In genomic region chr12:97156499-97157110, GRCm38 (mm10) we compare ENCODE assay signal across 18 mouse cellular contexts.
A peak's percentile ranks its signal among the peaks of the same experiment; 100 is the strongest.
DNase-seq lines count a peak whose midpoint lies in the region; ATAC-seq lines count a peak whose summit lies in the region.
"Had no signal": no experiment of that assay in that cellular context is flagged by ENCODE, and none has a peak within 500 bp of the region (broad histone marks: within the 10 kb centered on the region; RNA-seq: fewer than 3 reads in every experiment).

No protein-coding gene starts in this region.

- WGBS in forebrain, embryonic 15.5 days, result 52% methylated on average over 3 of the region's 3 CpGs
- 81% methylated on average over 3 of the region's 3 CpGs for WGBS in forebrain, embryonic 11.5 days
- WGBS in forebrain, embryonic 16.5 days, result 49% methylated on average over 3 of the region's 3 CpGs

- no peak overlapping the region for H3K9ac ChIP-seq in forebrain, embryonic 15.5 days (replicated peaks)
- no peak overlapping the region for H3K9ac ChIP-seq in forebrain, embryonic 11.5 days (ENCODE audit: low read length)
- no peak overlapping the region for H3K9ac ChIP-seq in forebrain, embryonic 16.5 days (replicated peaks; ENCODE audit: low read depth, low read length)
- H3K9ac ChIP-seq: lung, embryonic 15.5 days had no signal

- no peaks in the 10 kb centered on the region for H3K4me1 ChIP-seq in forebrain, embryonic 15.5 days
- no peaks in the 10 kb centered on the region for H3K4me1 ChIP-seq in forebrain, embryonic 11.5 days (replicated peaks; ENCODE audit: control insufficient read depth, insufficient read depth, low read length)
- H3K4me1 ChIP-seq in forebrain, embryonic 16.5 days (replicated peaks; ENCODE audit: control insufficient read depth, insufficient read depth, low read length), result no peaks in the 10 kb centered on the region
- H3K4me1 ChIP-seq: heart, embryonic 10.5 days; lung, embryonic 15.5 days; megakaryocyte, embryonic 14.5 days had no signal

- H3K27ac ChIP-seq in forebrain, embryonic 15.5 days (replicated peaks), result no peak overlapping the region; the same call in 1 of the 2 replicates
- no peak overlapping the region for H3K27ac ChIP-seq in forebrain, embryonic 11.5 days (ENCODE audit: low read depth, low read length)
- H3K27ac ChIP-seq in forebrain, embryonic 16.5 days (ENCODE audit: low read length), result no peak overlapping the region
- H3K27ac ChIP-seq: heart, embryonic 10.5 days; lung, embryonic 15.5 days had no signal

- DNase-seq in forebrain, embryonic 11.5 days (ENCODE audit: low spot score), result no peak
- DNase-seq in layer of hippocampus, adult 18-20 months (ENCODE audit: low spot score in 2 of 2), result peak; percentile 48 to 70
- no peak for DNase-seq in layer of hippocampus, postnatal 10 days (ENCODE audit: low spot score in 2 of 2)
- DNase-seq in mesoderm, embryonic 11.5 days (ENCODE audit: low read depth, low spot score), result peak; percentile 50
- no peak for DNase-seq in heart, postnatal 4 days
- DNase-seq: adrenal gland, postnatal 36 days; cerebellum, adult 11-12 months; gastrocnemius, postnatal 14 days; heart, postnatal 36 days had no signal

- no peak overlapping the region for H3K4me3 ChIP-seq in forebrain, embryonic 15.5 days
- H3K4me3 ChIP-seq in forebrain, embryonic 11.5 days (ENCODE audit: low read depth, low read length), result no peak overlapping the region
- H3K4me3 ChIP-seq in forebrain, embryonic 16.5 days (replicated peaks; ENCODE audit: low read length), result no peak overlapping the region
- H3K4me3 ChIP-seq: heart, embryonic 10.5 days; lung, embryonic 15.5 days; megakaryocyte, embryonic 14.5 days; myocyte had no signal

- no peak overlapping the region for H3K4me2 ChIP-seq in forebrain, embryonic 15.5 days (replicated peaks)
- no peak overlapping the region for H3K4me2 ChIP-seq in forebrain, embryonic 11.5 days (ENCODE audit: low read depth, low read length, severe bottlenecking)
- H3K4me2 ChIP-seq in forebrain, embryonic 16.5 days (ENCODE audit: low read length), result no peak overlapping the region
- H3K4me2 ChIP-seq: liver, embryonic 11.5 days; lung, embryonic 15.5 days had no signal

- peak; percentile 88 for ATAC-seq in forebrain, embryonic 15.5 days (replicated peaks)
- no peak for ATAC-seq in forebrain, embryonic 11.5 days (replicated peaks; ENCODE audit: low FRiP score)
- peak; percentile 92 for ATAC-seq in forebrain, embryonic 16.5 days
- ATAC-seq: CD4-positive, CD25-positive, alpha-beta regulatory T cell, adult 4 months; intestine, embryonic 16.5 days had no signal

- H3K27me3 ChIP-seq in forebrain, embryonic 15.5 days, result no peaks in the 10 kb centered on the region
- H3K27me3 ChIP-seq in forebrain, embryonic 11.5 days (ENCODE audit: control insufficient read depth, insufficient read depth, low read length), result no peaks in the 10 kb centered on the region
- no peaks in the 10 kb centered on the region for H3K27me3 ChIP-seq in forebrain, embryonic 16.5 days (replicated peaks; ENCODE audit: control insufficient read depth, insufficient read depth, low read length)
- H3K27me3 ChIP-seq: lung, embryonic 15.5 days; megakaryocyte, embryonic 14.5 days had no signal

- H3K36me3 ChIP-seq in forebrain, embryonic 15.5 days, result no peaks in the 10 kb centered on the region
- no peaks in the 10 kb centered on the region for H3K36me3 ChIP-seq in forebrain, embryonic 11.5 days (ENCODE audit: control insufficient read depth, insufficient read depth, low read length)
- H3K36me3 ChIP-seq in forebrain, embryonic 16.5 days (ENCODE audit: control insufficient read depth, insufficient read depth), result no peaks in the 10 kb centered on the region
- H3K36me3 ChIP-seq: heart, embryonic 10.5 days; lung, embryonic 15.5 days had no signal

- H3K9me3 ChIP-seq in forebrain, embryonic 15.5 days, result no peaks in the 10 kb centered on the region
- no peaks in the 10 kb centered on the region for H3K9me3 ChIP-seq in forebrain, embryonic 11.5 days (ENCODE audit: control insufficient read depth, low read length)
- H3K9me3 ChIP-seq in forebrain, embryonic 16.5 days (ENCODE audit: control insufficient read depth, low read length), result no peaks in the 10 kb centered on the region
- H3K9me3 ChIP-seq: heart, embryonic 10.5 days; lung, embryonic 15.5 days had no signal

Comparison
In these comparisons a context has a peak if more than half of its experiments do, and no peak if none do; other contexts are left out.
1. DNase-seq: peak in layer of hippocampus, adult 18-20 months (2 of 2) and mesoderm, embryonic 11.5 days (single experiment); none in forebrain, embryonic 11.5 days (single experiment), layer of hippocampus, postnatal 10 days (0 of 2) and heart, postnatal 4 days (single experiment).